Mouse (Mus musculus): Measurements from ENCODE around the gene Aqp7. TPM values are rescaled to one million over a fixed set of nuclear protein-coding genes. Genes with fewer than 3 reads are reported as not detected.

Gene Aqp7
- polyA plus RNA-seq, 2 experiments = 0.13 TPM; not detected in 1

DNA sequence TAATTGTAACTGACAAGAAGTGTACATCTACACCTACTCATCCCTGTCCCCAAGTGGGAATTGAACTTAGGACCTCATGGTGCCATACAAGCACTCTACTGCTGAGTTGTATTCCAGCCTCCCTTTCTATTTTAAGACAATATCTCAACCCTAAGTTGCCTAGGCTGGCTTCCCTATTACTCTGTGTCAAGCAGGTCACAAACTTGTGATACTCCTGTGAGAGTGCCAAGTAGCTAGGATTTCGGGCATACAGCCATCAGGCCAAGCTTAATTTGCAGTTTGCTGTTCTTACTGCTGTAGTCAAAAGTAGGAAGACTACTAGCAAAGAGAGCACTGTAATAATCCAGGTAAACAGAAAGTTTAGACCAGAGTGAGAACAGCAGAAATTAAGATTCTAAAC, 64.3 kb downstream of the Aqp7 start:
- Histone ChIP-seq H3K36me3 (ENCODE audit: control insufficient read depth, insufficient read depth, low read length) (peaks cover 93% of the 10 kb centered on the region), H3K4me1 (ENCODE audit: control insufficient read depth, insufficient read depth, low read length) (no peaks in the 10 kb centered on the region; the same call in 1 of the 2 replicates), H3K27ac (replicated peaks; ENCODE audit: low read depth, low read length) (no peak overlapping the region), H3K4me3 (replicated peaks; ENCODE audit: low read length) (no peak overlapping the region), H3K4me2 (replicated peaks; ENCODE audit: low read depth, low read length, severe bottlenecking) (no peak overlapping the region), H3K27me3 (ENCODE audit: control insufficient read depth, insufficient read depth, low read length) (no peaks in the 10 kb centered on the region), H3K9ac (ENCODE audit: low read depth, low read length, severe bottlenecking) (no peak overlapping the region), H3K9me3 (ENCODE audit: control insufficient read depth, low read length) (no peaks in the 10 kb centered on the region)
- DNase-seq (ENCODE audit: low spot score) (no peak), ATAC-seq (ENCODE audit: low FRiP score, low read depth) (no peak)
- no peak for TF ChIP-seq POLR2A (IDR thresholded peaks at IDR 0.05; ENCODE audit: borderline replicate concordance, extremely low read depth, insufficient read depth, insufficient read length)
- 94% methylated on average over 1 of the region's 1 CpGs for WGBS

Small RNA genes within 50 kb of the gene (microRNA-seq; reads per million reads assigned to microRNA genes)
- gene Mir3094 = 2.1 reads per million

Other genes starting within 250 kb of the Aqp7 start
- gene B4galt1, start 194.1 kb downstream of the Aqp7 start, polyA plus RNA-seq (2012; rRNA removed) = 35.9 and 41.3 TPM in 2 replicates
- 52.3 and 54.8 TPM in 2 replicates for gene B4galt1, start 194.1 kb downstream of the Aqp7 start, polyA plus RNA-seq (2014; fragmentation: Nextera tagmentation; extraction: Ambion mirVana)
- gene Spink4, start 128.1 kb downstream of the Aqp7 start, polyA plus RNA-seq (2012; rRNA removed) = 0.49 and 1.4 TPM in 2 replicates
- gene Spink4, start 128.1 kb downstream of the Aqp7 start, polyA plus RNA-seq (2014; fragmentation: Nextera tagmentation; extraction: Ambion mirVana) = not detected in 2 replicates
- 74.4 and 109 TPM in 2 replicates for gene Bag1, start 99.8 kb downstream of the Aqp7 start, polyA plus RNA-seq (2012; rRNA removed)
- gene Bag1, start 99.8 kb downstream of the Aqp7 start, polyA plus RNA-seq (2014; fragmentation: Nextera tagmentation; extraction: Ambion mirVana) = 249 and 252 TPM in 2 replicates
- gene Chmp5, start 99.7 kb downstream of the Aqp7 start, polyA plus RNA-seq (2012; rRNA removed) = 48.0 and 76.2 TPM in 2 replicates
- 101 and 102 TPM in 2 replicates for gene Chmp5, start 99.7 kb downstream of the Aqp7 start, polyA plus RNA-seq (2014; fragmentation: Nextera tagmentation; extraction: Ambion mirVana)
- gene Nfx1, start 77.2 kb downstream of the Aqp7 start, polyA plus RNA-seq (2012; rRNA removed) = 88.7 and 91.4 TPM in 2 replicates
- gene Nfx1, start 77.2 kb downstream of the Aqp7 start, polyA plus RNA-seq (2014; fragmentation: Nextera tagmentation; extraction: Ambion mirVana) = 88.8 and 96.1 TPM in 2 replicates
- 56.2 and 72.9 TPM in 2 replicates for gene Aqp3, start 50.0 kb upstream of the Aqp7 start, polyA plus RNA-seq (2012; rRNA removed)
- gene Aqp3, start 50.0 kb upstream of the Aqp7 start, polyA plus RNA-seq (2014; fragmentation: Nextera tagmentation; extraction: Ambion mirVana) = 31.5 and 36.6 TPM in 2 replicates
- 39.1 and 47.7 TPM in 2 replicates for gene Nol6, start 76.3 kb upstream of the Aqp7 start, polyA plus RNA-seq (2012; rRNA removed)
- gene Nol6, start 76.3 kb upstream of the Aqp7 start, polyA plus RNA-seq (2014; fragmentation: Nextera tagmentation; extraction: Ambion mirVana) = 29.2 and 30.7 TPM in 2 replicates
- gene Ube2r2, start 87.6 kb upstream of the Aqp7 start, polyA plus RNA-seq (2012; rRNA removed) = 110 and 182 TPM in 2 replicates
- gene Ube2r2, start 87.6 kb upstream of the Aqp7 start, polyA plus RNA-seq (2014; fragmentation: Nextera tagmentation; extraction: Ambion mirVana) = 96.6 and 108 TPM in 2 replicates
- gene Ubap2, start 227.0 kb upstream of the Aqp7 start, polyA plus RNA-seq (2012; rRNA removed) = 71.3 and 99.1 TPM in 2 replicates
- gene Ubap2, start 227.0 kb upstream of the Aqp7 start, polyA plus RNA-seq (2014; fragmentation: Nextera tagmentation; extraction: Ambion mirVana) = 57.5 and 61.2 TPM in 2 replicates

Measured in limb, embryonic 14.5 days (tissue).